Mouse (Mus musculus) CD4-positive, CD25-positive, alpha-beta regulatory T cell, adult 2 months (primary cell): ENCODE results near the gene Kcnk10.

ENCODE experiments used
- DNase-seq: peaks from one replicate; pipeline ENCODE4 v3.0.0-alpha.2; 2012; ENCODE audit warnings: low read depth, low spot score

The Kcnk10 gene

GRCm38 (mm10) chr12:98409580-98409979, 168.5 kb downstream of the Kcnk10 start:
- DNase-seq: no peak

- no peak for DNase-seq
Measured at GRCm38 (mm10) chr12:98406598-98406997, 171.5 kb downstream of the Kcnk10 start.

- no peak for DNase-seq
Measured at GRCm38 (mm10) chr12:98406076-98406475, 172.0 kb downstream of the Kcnk10 start.

GRCm38 (mm10) chr12:98396586-98396985, 181.5 kb downstream of the Kcnk10 start:
- DNase-seq: no peak

- DNase-seq: no peak
Measured at GRCm38 (mm10) chr12:98394115-98394514, 184.0 kb downstream of the Kcnk10 start.

- DNase-seq: no peak
Measured at GRCm38 (mm10) chr12:98391347-98391746, 186.8 kb downstream of the Kcnk10 start.

GRCm38 (mm10) chr12:98389618-98390017, 188.5 kb downstream of the Kcnk10 start:
- DNase-seq: no peak
